Mouse (Mus musculus) megakaryocyte, embryonic 14.5 days (primary cell): ENCODE measurements at regions not wholly inside any gene's neighbourhood (a gene's known extent, or its start where the extent isn't known, plus 50 kb on each side); places are given as distances from the start of the nearest gene placed in this dataset.

ENCODE experiments used
- FLI1 ChIP-seq: IDR thresholded peaks from 2 replicates; pipeline ENCODE4 v1.6.1; 2012; ENCODE audit warnings: low read length, inconsistent platforms, mixed read lengths
- GATA1 ChIP-seq: IDR thresholded peaks from 3 replicates; pipeline ENCODE4 v1.6.1; 2012; ENCODE audit warnings: mixed read lengths, low read length, inconsistent platforms, borderline replicate concordance

- TF ChIP-seq FLI1 = no peak
- TF ChIP-seq GATA1 = no peak
Measured at GRCm38 (mm10) chr16:21060211-21060610, 93.6 kb downstream of the Teddm3 start.
